Mouse (Mus musculus): ENCODE measurements around the gene Ccdc65.

DNA sequence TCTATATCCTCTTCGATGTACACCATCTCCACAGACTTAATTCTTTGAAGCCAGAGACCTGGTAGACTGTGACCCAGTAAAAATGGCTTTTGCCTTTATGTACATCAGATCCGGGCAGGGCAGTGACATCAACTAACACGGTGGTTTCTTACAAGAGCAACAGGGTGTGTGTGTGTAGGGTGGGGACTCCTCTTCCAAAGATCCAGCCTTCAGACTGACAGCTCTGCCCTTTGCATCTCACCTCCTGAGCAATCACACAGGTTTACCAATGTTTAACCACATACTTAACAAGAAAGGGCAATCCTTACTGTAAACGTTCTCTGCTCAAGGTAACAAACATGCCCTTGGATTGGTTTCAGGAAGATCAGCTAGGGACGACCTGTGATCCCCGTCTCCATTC, 39.3 kb downstream of the Ccdc65 start:
- no peak for TF ChIP-seq CTCF (IDR thresholded peaks at IDR 0.05; ENCODE audit: control insufficient read depth, insufficient read depth, insufficient replicate concordance, low read depth, low read length)
- TF ChIP-seq POLR2A (IDR thresholded peaks at IDR 0.05; ENCODE audit: control insufficient read depth, low read depth, low read length) = no peak

Measured in testis, adult 2 months (tissue).